Mouse (Mus musculus): ENCODE measurements around the gene Scimp.
"Not testable (repeated sequence)": the region's sequence is repeated elsewhere in the genome, so short reads cannot be mapped to it uniquely, and the experiment has no call there.

The Scimp gene

DNA sequence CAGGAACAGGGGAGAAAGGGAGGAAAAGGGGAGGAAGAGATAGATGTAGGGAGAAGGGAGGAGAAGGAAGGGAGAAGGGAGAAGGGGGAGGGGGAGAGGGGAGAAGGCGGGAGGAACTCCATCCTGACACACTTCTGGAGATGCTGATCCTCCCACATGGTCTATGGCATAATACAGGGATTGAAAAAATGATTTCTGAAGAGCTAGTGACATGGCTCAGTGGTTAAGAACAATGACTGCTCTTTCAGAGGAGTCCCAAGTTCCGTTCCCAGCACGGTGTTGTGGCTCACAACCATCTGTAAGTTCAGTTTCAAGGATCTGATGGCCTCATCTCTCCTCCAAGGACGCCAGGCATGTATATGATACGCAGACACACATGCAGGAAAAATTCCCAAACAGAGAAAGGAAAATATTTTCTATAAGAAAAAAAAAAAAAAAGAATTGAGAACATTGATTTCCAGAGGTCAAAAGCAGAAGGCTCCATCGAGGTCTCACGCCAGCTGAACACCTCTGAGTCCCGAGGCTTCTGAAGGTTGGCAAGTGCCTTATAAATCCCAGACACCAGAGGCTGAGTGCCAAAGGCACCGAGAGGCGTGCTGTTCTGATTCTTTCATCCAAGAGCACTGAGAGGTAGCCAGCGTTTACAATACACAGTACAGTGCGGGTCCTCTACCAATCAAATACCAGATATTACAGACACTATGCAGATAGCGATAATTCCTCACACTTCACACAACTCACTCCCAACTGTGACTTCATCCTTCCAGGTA lies 730 bp downstream of the Scimp start:
- DNase-seq (ENCODE audit: low spot score), result no peak

DNA sequence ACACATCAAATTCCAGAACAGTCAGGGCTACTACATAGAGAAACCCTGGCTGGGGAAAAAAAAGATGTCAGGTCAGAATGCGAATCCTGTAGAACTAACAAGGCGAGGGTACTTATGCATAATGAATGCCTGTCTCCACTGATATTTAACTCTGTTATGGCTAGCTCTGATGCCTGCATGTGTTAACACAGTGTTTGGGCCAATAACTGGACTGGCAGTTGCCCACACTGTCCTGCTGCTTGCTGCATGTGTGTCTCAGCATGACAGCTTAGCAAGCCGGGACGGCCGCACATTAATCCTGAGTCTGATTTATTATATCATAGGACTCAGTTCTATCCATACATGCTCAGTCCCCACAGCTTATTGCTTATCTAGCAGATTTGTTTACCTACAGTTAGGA lies 1.3 kb downstream of the Scimp start:
- DNase-seq (ENCODE audit: low spot score), result no peak

- DNase-seq (ENCODE audit: low spot score), result no peak
Measured at GRCm38 (mm10) chr11:70809011-70809410, 3.4 kb downstream of the Scimp start.

GRCm38 (mm10) chr11:70808101-70808500 lies 4.3 kb downstream of the Scimp start:
- no peak for DNase-seq (ENCODE audit: low spot score)

DNA sequence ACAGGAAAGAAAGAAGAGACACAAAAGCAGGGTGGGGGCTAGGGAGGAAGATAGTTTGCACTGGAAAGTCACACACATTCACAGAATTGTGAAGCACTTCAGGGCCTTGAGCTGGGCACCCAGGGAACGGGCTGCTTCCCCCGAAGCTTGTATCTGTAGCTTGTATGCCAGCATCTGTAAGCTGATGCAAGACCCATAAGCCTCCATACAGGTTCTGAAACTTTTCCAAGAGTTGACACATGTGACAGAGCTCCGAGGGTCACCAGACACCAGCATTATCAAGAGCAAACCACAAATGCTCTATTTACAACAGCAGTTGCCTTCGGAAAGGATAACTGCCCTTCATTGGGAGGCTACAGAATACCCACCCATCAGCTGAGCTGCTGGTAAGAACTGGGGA lies 4.8 kb downstream of the Scimp start:
- no peak for DNase-seq (ENCODE audit: low spot score)

DNA sequence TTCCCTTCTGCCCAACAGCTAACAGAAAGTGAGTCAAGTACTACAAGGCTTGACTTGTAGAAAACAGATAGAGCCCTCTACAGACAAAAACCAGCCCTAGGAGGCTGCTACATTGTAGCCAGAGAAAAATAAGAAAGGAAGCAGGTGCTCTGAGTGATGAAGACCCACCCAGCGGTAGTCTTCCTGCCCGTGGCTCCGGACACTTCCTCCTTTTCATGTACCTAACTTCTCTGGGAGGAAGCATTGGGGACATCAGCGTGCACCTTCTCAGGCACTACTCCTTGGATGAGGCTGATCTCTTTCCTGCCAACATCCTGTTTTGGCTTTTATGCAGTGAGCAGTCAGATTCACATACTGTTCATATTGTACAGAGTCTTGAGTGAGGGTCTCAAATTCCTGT lies 5.7 kb downstream of the Scimp start:
- DNase-seq (ENCODE audit: low spot score), result no peak

- DNase-seq (ENCODE audit: low spot score), result no peak
Measured at GRCm38 (mm10) chr11:70805641-70806175, 6.7 kb downstream of the Scimp start.

DNA sequence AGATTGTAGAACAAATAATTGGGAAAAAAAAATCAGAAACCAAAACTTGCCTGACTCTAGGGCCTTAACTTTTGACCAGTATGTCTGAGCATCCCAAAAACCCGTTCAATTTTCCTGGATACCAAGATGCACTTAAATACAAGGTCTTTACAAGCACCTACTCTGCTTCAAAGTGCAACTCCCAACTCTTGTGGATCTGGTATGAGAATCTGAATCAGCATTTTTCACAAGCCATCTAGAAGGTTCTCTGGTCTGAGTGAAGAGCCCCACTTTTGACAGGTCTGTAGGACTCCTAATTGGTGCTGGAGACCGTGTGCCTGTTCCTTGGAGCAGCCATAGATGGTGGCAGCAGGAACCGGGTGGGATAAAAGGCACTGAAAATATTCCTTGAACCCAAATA lies 8.0 kb downstream of the Scimp start:
- DNase-seq (ENCODE audit: low spot score), result no peak

GRCm38 (mm10) chr11:70803711-70804200 lies 8.6 kb downstream of the Scimp start:
- peak; percentile 27 for DNase-seq (ENCODE audit: low spot score)

- no peak for DNase-seq (ENCODE audit: low spot score)
Measured at GRCm38 (mm10) chr11:70802865-70803261, 9.5 kb downstream of the Scimp start.

GRCm38 (mm10) chr11:70802208-70802864 lies 10.1 kb downstream of the Scimp start:
- DNase-seq (ENCODE audit: low spot score), result no peak

DNA sequence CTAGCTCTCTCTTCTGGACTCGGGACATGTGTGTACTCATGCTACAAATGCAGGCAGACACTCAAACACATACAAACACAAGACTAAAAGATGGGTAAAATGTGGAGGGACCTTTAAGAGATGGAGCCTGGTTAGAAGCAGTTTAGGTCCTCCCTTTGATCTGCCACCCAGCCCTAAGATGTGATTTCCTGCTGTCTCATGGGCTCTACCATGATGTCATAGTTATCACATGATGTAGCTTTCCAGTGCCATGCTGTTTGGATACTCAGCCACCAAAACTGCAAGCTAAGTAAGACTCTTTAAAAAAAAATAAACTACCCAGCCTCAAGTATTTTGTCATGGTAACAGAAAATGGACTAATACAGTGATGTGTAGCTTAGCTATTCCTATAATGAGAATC lies 20.0 kb downstream of the Scimp start:
- no peak for DNase-seq (ENCODE audit: low spot score)

GRCm38 (mm10) chr11:70791676-70792075 lies 20.7 kb downstream of the Scimp start:
- DNase-seq (ENCODE audit: low spot score), result no peak

GRCm38 (mm10) chr11:70790874-70791551 lies 21.4 kb downstream of the Scimp start:
- DNase-seq (ENCODE audit: low spot score), result no peak

DNA sequence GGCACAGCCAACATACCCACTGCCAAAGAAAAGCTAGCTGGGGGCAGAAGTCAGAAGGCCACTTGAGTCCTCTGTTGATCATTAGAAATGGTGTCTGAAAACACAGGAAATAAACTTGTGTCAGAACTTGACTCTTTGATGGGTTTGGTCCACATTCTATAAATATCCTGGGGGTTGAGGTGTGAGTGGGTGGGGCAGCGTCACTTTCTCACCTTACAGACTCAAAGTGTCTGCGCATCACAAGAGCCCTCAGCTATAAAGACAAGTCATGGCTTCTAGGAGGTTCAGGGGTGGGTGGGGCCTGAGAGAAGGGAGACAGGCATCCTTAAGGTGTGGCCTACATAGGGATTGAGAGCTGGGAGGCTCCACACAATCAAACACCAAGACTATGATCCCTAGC lies 22.0 kb downstream of the Scimp start:
- DNase-seq (ENCODE audit: low spot score), result no peak

DNA sequence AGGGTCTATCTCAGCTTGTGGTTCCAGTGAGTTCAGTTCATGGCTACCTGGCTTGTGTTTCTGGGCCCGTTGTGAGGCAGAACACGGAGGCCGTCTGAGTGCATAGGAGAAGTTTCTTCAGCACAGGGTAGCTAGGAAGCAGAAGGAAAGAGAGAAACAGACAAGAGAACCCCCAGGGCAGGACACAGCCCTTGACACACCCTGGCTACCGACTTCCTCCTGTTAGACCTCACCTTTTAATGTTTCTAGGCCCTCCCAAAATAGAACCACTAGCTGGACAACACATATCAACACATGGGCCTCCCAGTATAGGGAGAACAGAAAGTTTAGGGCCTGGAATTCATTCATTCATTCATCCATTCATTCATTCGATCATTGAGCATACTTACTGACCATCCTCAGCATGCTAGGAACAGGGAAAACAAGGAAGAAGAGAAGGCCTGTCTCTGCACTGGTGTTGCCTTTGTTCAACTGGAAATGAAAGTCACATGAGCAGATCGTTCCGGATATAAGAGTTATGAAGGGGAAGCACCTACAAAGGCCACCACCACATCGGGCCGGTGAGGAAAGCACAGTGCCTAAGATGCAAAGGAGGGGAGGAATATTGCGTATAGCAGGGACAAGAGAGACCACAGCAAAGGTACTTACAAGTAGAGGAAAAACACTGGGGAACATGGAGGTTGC lies 23.3 kb downstream of the Scimp start:
- no peak for DNase-seq (ENCODE audit: low spot score)

GRCm38 (mm10) chr11:70787052-70787451 lies 25.3 kb downstream of the Scimp start:
- DNase-seq (ENCODE audit: low spot score), result no peak

DNA sequence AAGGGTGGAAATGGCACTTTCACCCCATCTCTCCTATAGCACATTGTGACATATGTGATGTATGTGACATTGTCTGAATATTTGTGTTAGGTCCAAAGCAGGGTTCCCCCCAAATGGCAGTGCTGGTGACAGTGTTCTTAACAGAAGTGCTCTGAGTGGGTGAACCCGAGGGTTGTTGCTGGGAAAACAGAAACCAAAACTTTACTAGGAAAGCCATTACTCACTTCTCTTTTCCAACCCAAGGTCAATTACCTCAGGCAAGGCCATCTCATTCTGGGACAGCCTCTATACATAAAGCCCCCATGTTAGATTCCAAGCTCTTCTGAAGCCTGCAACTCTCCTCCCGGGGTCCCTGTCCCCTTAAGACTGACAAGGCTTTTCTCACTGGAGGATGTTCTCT lies 26.5 kb downstream of the Scimp start:
- no peak for DNase-seq (ENCODE audit: low spot score)

DNA sequence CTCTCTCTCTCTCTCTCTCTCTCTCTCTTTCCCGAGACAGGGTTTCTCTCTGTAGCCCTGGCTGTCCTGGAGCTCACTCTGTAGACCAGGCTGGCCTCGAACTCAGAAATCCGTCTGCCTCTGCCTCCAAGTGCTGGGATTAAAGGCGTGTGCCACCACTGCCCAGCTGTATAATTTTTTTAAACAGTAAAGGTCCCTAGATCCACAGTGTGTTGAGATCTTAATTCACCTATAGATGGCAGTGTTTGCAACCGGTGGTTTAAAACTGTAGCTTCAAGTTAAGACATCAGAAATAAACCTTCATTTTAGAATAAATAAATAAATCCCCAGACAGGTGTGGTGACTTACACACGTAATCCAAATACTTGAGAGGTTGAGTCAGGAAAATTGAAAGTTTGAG lies 34.3 kb downstream of the Scimp start:
- not testable (repeated sequence) for DNase-seq (ENCODE audit: low spot score)

DNA sequence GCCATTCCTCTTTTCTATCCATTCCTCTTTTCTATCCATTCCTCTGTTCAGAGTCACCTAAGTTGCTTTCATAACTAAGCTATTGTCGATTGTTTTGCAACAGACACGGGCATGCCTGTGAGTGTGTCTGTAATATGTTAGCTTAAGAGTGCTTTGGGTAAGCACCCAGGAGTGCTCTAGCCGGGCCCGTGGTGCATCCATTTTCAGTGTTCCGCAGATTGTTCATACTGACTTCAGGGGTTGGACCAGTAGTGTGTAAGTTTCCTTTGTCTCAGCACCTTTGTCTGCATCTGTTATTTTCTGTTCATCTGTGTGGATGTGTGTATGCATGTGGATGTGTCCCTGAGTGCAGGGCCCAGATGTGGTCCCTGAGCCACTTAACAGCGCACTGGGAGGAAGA lies 34.8 kb downstream of the Scimp start:
- DNase-seq (ENCODE audit: low spot score), result no peak

GRCm38 (mm10) chr11:70776830-70777571 lies 35.4 kb downstream of the Scimp start:
- peak; percentile 40 for DNase-seq (ENCODE audit: low spot score)

All from spleen, adult 12 weeks (tissue).